Mouse (Mus musculus): ENCODE measurements around the gene Dkkl1. TPM values are rescaled to one million over a fixed set of nuclear protein-coding genes. Genes with fewer than 3 reads are reported as not detected.
"Not testable (repeated sequence)": the region's sequence is repeated elsewhere in the genome, so short reads cannot be mapped to it uniquely, and the experiment has no call there.

Dkkl1 gene
- total and polyA plus RNA-seq, 2 experiments = 0.21 TPM; not detected in 1

DNA sequence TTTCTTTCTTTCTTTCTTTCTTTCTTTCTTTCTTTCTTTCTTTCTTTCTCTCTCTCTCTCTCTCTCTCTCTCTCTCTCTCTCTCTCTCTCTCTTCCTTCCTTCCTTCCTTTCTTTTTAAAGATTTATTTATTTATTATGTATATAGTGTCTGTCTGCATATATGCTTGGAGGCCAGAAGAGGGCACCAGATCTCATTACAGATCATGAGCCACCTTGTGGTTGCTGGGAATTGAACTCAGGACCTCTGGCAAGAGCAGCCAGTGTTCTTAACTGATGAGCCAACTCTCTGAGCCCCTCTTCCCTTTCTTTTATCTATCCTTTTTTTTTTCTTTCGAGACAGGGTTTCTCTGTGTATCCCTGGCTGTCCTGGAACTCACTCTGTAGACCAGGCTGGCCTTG lies 38.2 kb downstream of the Dkkl1 start:
- not testable (repeated sequence) for H3K4me1 ChIP-seq (ENCODE audit: control insufficient read depth, insufficient read depth, low read length); H3K27ac ChIP-seq (replicated peaks; ENCODE audit: insufficient read depth, low read depth, low read length); H3K79me2 ChIP-seq (ENCODE audit: control insufficient read depth, insufficient read depth, low read length); H3K4me3 ChIP-seq (ENCODE audit: insufficient read depth, low read depth, low read length); H3K36me3 ChIP-seq (ENCODE audit: control insufficient read depth, insufficient read depth, low read length); H3K9ac ChIP-seq (ENCODE audit: low read depth, low read length); DNase-seq (ENCODE audit: extremely low read depth, low read depth, low spot score)
- peak; percentile 39; the same call in 1 of the 2 replicates for TF ChIP-seq CTCF (IDR thresholded peaks at IDR 0.05; ENCODE audit: low read depth, low read length)
- peaks cover 33% of the 10 kb centered on the region for H3K27me3 ChIP-seq (ENCODE audit: control insufficient read depth, insufficient read depth, low read length)
- 67% methylated on average over 1 of the region's 1 CpGs for WGBS

DNA sequence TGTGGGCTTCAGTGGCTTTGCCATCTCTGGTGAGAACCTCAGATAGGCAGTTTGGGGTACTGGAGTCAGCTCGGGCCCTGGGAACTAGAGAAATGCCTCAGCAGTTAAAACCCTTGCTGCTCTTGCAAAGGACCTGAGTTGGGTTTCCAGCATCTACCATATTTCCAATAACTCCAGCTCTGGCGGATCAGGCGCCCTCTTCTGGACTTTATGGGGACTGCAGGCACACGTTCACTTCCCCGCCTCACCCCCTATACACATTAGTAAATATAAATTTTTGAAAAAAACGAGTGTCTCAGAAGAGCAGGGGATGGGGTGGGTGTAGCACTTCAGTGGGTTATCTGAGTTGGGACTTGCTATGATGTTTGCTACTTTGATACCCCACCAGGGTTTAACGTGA lies 39.0 kb downstream of the Dkkl1 start:
- Histone ChIP-seq H3K79me2 (ENCODE audit: control insufficient read depth, insufficient read depth, low read length) (no peaks in the 10 kb centered on the region), H3K4me3 (ENCODE audit: insufficient read depth, low read depth, low read length) (no peak overlapping the region), H3K4me1 (ENCODE audit: control insufficient read depth, insufficient read depth, low read length) (no peaks in the 10 kb centered on the region), H3K36me3 (ENCODE audit: control insufficient read depth, insufficient read depth, low read length) (no peaks in the 10 kb centered on the region), H3K9ac (ENCODE audit: low read depth, low read length) (no peak overlapping the region), H3K27me3 (ENCODE audit: control insufficient read depth, insufficient read depth, low read length) (peaks cover 41% of the 10 kb centered on the region), H3K27ac (replicated peaks; ENCODE audit: insufficient read depth, low read depth, low read length) (no peak overlapping the region)
- no peak for DNase-seq (ENCODE audit: extremely low read depth, low read depth, low spot score)
- peak; percentile 47; the same call in 1 of the 2 replicates for TF ChIP-seq CTCF (IDR thresholded peaks at IDR 0.05; ENCODE audit: low read depth, low read length)
- no peak for TF ChIP-seq POLR2A (IDR thresholded peaks at IDR 0.05; ENCODE audit: extremely low read depth, insufficient read depth, low read length)
- 59% methylated on average over 7 of the region's 7 CpGs for WGBS

DNA sequence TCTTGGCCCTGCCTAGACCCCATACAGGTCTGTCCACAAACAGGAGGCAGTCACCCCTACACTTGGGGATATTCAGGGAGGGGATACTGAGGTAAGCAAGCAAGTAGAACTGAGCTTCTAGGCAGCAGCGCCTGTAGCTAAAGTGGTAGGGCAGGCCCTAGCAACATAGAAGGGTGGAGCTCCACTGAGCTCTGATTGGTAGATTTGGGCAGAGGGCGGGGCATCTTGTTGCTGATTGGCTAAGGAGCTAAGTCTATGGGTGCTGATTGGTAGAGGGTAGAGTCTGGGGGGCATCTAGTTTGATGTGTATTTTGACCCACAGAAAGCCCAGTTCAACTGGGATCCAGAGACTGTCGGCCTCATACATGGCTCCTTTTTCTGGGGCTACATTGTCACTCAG lies 42.5 kb downstream of the Dkkl1 start:
- no peaks in the 10 kb centered on the region for H3K36me3 ChIP-seq (ENCODE audit: control insufficient read depth, insufficient read depth, low read length)
- DNase-seq (ENCODE audit: extremely low read depth, low read depth, low spot score) = no peak
- no peak for TF ChIP-seq CTCF (IDR thresholded peaks at IDR 0.05; ENCODE audit: low read depth, low read length)
- no peak for TF ChIP-seq POLR2A (IDR thresholded peaks at IDR 0.05; ENCODE audit: extremely low read depth, insufficient read depth, low read length)
- no peak overlapping the region for H3K27ac ChIP-seq (replicated peaks; ENCODE audit: insufficient read depth, low read depth, low read length)
- H3K27me3 ChIP-seq (ENCODE audit: control insufficient read depth, insufficient read depth, low read length) = peaks cover 29% of the 10 kb centered on the region; the same call in 1 of the 2 replicates
- no peak overlapping the region for H3K4me3 ChIP-seq (ENCODE audit: insufficient read depth, low read depth, low read length)
- no peaks in the 10 kb centered on the region for H3K4me1 ChIP-seq (ENCODE audit: control insufficient read depth, insufficient read depth, low read length)
- no peak overlapping the region for H3K9ac ChIP-seq (ENCODE audit: low read depth, low read length)
- WGBS = 92% methylated on average over 3 of the region's 3 CpGs
- H3K79me2 ChIP-seq (ENCODE audit: control insufficient read depth, insufficient read depth, low read length) = no peaks in the 10 kb centered on the region

DNA sequence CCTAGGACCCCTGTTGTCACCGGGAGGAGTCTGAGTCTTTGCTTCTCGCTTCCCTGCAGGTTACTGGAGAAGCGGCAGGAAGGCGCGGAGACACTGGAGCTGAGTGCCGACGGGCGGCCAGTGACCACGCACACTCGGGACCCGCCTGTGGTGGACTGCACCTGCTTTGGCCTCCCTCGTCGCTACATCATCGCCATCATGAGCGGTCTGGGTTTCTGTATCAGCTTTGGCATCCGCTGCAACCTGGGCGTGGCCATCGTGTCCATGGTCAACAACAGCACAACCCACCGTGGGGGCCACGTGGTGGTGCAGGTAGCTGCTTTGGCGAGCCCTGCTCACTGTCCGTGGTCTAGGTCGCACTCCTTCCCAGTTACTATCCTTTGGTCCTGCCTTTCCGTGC lies 43.3 kb downstream of the Dkkl1 start:
- no peaks in the 10 kb centered on the region for H3K36me3 ChIP-seq (ENCODE audit: control insufficient read depth, insufficient read depth, low read length)
- TF ChIP-seq CTCF (IDR thresholded peaks at IDR 0.05; ENCODE audit: low read depth, low read length) (no peak), POLR2A (IDR thresholded peaks at IDR 0.05; ENCODE audit: extremely low read depth, insufficient read depth, low read length) (no peak)
- no peaks in the 10 kb centered on the region for H3K4me1 ChIP-seq (ENCODE audit: control insufficient read depth, insufficient read depth, low read length)
- H3K79me2 ChIP-seq (ENCODE audit: control insufficient read depth, insufficient read depth, low read length) = no peaks in the 10 kb centered on the region
- peaks cover 29% of the 10 kb centered on the region; the same call in 1 of the 2 replicates for H3K27me3 ChIP-seq (ENCODE audit: control insufficient read depth, insufficient read depth, low read length)
- H3K27ac ChIP-seq (replicated peaks; ENCODE audit: insufficient read depth, low read depth, low read length) = no peak overlapping the region
- WGBS = 10% methylated on average over 24 of the region's 24 CpGs
- H3K9ac ChIP-seq (ENCODE audit: low read depth, low read length) = no peak overlapping the region
- H3K4me3 ChIP-seq (ENCODE audit: insufficient read depth, low read depth, low read length) = no peak overlapping the region
- DNase-seq (ENCODE audit: extremely low read depth, low read depth, low spot score) = no peak

DNA sequence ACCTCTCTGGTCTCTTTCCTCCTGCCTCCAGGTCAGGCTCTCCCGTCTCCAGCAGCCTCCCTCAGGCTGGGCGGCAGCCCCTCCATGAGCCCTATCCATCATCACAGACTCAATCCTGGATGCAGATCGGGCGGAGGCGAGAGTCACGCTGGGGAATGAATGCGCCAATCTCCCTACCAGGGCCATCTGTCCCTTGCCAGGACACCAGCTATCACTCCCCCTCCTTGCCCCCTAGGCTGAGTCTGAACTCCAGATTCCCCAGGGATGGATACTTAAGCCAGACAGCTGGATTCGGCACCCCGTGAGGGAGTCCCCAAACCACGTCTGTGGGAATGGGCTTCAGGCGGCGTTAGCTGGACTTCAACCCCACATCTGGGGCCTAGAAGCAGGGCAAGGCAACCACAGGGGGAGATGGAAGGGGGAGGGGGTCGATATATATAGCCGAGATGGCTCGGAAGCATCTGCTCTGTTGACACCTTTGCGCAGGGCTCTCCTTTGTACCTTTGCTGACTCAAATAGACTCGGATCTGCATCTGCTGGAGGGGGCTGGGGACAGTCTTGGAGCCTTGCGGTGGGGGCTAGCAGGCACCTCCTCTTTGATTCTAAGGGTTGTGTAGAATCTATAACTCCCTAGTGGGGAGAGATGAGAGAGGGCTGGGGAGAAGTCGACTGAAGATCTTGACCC lies 44.0 kb downstream of the Dkkl1 start:
- Histone ChIP-seq H3K36me3 (ENCODE audit: control insufficient read depth, insufficient read depth, low read length) (no peaks in the 10 kb centered on the region), H3K4me1 (ENCODE audit: control insufficient read depth, insufficient read depth, low read length) (no peaks in the 10 kb centered on the region), H3K4me3 (ENCODE audit: insufficient read depth, low read depth, low read length) (no peak overlapping the region), H3K9ac (ENCODE audit: low read depth, low read length) (no peak overlapping the region), H3K27ac (replicated peaks; ENCODE audit: insufficient read depth, low read depth, low read length) (no peak overlapping the region), H3K79me2 (ENCODE audit: control insufficient read depth, insufficient read depth, low read length) (no peaks in the 10 kb centered on the region), H3K27me3 (ENCODE audit: control insufficient read depth, insufficient read depth, low read length) (peaks cover 29% of the 10 kb centered on the region; the same call in 1 of the 2 replicates)
- TF ChIP-seq CTCF (IDR thresholded peaks at IDR 0.05; ENCODE audit: low read depth, low read length) = no peak
- no peak for TF ChIP-seq POLR2A (IDR thresholded peaks at IDR 0.05; ENCODE audit: extremely low read depth, insufficient read depth, low read length)
- 9% methylated on average over 19 of the region's 19 CpGs for WGBS
- DNase-seq (ENCODE audit: extremely low read depth, low read depth, low spot score) = no peak

DNA sequence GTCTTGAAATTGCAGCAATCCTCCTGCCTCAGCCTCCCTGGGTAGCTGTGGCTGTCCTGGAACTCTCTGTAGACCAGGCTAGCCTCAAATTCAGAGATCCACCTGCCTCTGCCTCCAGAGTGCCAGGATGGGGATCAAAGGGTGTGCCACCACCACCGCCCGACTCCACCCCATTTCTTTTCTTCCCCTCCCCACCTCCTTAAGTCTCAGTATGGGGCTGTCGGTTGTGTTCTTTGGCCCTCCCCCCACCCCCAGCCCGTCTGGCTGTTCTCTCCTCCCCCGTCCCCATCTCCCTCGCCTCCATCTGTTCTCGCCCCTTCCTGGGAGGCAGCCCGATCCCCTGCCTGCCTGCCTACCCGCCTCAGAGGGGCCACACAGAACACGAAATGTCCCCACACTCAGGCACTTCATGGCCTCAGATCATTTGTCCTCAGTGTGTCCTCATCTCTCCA lies 45.0 kb downstream of the Dkkl1 start:
- H3K4me3 ChIP-seq (ENCODE audit: insufficient read depth, low read depth, low read length) = no peak overlapping the region
- peaks cover 29% of the 10 kb centered on the region; the same call in 1 of the 2 replicates for H3K27me3 ChIP-seq (ENCODE audit: control insufficient read depth, insufficient read depth, low read length)
- no peak overlapping the region for H3K9ac ChIP-seq (ENCODE audit: low read depth, low read length)
- no peak for TF ChIP-seq POLR2A (IDR thresholded peaks at IDR 0.05; ENCODE audit: extremely low read depth, insufficient read depth, low read length)
- TF ChIP-seq CTCF (IDR thresholded peaks at IDR 0.05; ENCODE audit: low read depth, low read length) = no peak
- H3K27ac ChIP-seq (replicated peaks; ENCODE audit: insufficient read depth, low read depth, low read length) = no peak overlapping the region
- H3K79me2 ChIP-seq (ENCODE audit: control insufficient read depth, insufficient read depth, low read length) = no peaks in the 10 kb centered on the region
- 42% methylated on average over 10 of the region's 10 CpGs for WGBS
- H3K36me3 ChIP-seq (ENCODE audit: control insufficient read depth, insufficient read depth, low read length) = no peaks in the 10 kb centered on the region
- DNase-seq (ENCODE audit: extremely low read depth, low read depth, low spot score) = no peak
- no peaks in the 10 kb centered on the region for H3K4me1 ChIP-seq (ENCODE audit: control insufficient read depth, insufficient read depth, low read length)

Data from liver, adult 2 months (tissue).